Mouse (Mus musculus) thymus, adult 2 months (tissue): Measurements from ENCODE around the gene Agmat.

ENCODE experiments used
- CTCF ChIP-seq: fragments of 200-500 bp; IDR thresholded peaks from 2 replicates; pipeline ENCODE4 v1.5.1; 2012; ENCODE audit warnings: mild to moderate bottlenecking, control low read depth, low read length, moderate library complexity, borderline replicate concordance; ENCODE audit not compliant: control insufficient read depth, poor library complexity, insufficient read depth; ENCODE audit errors: extremely low read depth
- POLR2A ChIP-seq: fragments of 200-500 bp; IDR thresholded peaks from 2 replicates; pipeline ENCODE4 v1.6.1; 2012; ENCODE audit warnings: mild to moderate bottlenecking, low read length, control low read depth, moderate library complexity; ENCODE audit not compliant: control insufficient read depth, poor library complexity, insufficient read depth; ENCODE audit errors: extremely low read depth

DNA sequence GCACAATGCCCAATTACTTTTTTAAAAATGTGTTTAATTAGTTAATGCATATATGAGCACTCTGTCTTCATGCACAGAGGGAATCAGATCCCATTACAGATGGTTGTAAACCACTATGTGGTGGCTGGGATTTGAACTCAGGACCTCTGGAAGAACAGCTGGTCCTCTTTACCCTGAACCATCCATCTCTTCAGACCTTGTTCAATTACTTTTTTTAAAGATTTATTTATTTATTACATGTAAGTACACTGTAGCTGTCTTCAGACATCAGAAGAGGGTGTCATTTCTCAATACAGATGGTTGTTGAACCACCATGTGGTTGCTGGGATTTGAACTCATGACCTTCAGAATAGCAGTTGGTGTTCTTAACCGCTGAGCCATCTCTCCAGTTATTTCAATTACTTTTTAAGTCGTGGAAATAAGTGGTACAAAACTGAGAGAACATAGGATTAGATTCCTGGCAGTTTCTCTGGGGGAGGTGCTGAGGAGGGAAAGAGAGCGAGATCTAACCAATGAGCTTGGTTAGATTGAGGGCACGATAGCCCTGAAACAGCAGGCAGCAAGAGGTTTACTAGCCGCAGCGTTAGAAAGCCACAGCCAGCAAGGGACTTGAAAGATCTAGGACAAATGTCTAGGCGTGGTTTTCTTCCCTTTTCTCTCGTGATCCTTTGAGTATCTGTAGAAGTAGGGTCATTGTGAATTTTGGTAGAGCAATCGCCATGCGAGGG, 46.2 kb downstream of the Agmat start:
- TF ChIP-seq POLR2A (no peak), CTCF (no peak)
